Mouse (Mus musculus): Measurements from ENCODE around the gene Bcl2. TPM values are rescaled to one million over a fixed set of nuclear protein-coding genes. Genes with fewer than 3 reads are reported as not detected.
"Not testable (repeated sequence)": the region's sequence is repeated elsewhere in the genome, so short reads cannot be mapped to it uniquely, and the experiment has no call there.

Gene Bcl2
- polyA plus RNA-seq, 1 experiment from 2014 or later = 10.4 TPM

DNA sequence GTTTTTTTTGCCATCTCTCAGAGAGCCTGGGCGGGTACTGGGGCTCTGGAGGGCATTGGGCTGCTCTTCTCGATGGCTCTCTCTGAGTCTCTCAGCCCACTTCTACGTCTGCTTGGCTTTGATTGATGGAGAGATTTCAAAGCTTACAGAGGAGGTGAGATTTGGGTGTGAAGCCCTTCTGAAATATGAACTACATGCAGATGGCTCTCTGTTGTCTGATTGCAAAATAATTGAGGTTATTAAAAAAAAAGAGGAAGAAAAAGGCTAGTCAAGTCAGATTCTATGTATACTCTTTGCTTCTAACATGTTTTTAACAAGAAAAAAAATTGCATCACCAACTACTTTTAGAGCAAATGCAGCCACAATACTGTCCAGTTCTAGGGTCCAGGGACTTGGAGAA is 173.9 kb downstream of the Bcl2 start:
- Histone ChIP-seq H3K27me3 (ENCODE audit: control insufficient read depth, insufficient read depth, low read length) (no peaks in the 10 kb centered on the region), H3K36me3 (ENCODE audit: control insufficient read depth, insufficient read depth) (no peaks in the 10 kb centered on the region), H3K4me2 (ENCODE audit: low read depth, low read length) (no peak overlapping the region), H3K4me3 (ENCODE audit: low read length) (no peak overlapping the region), H3K9ac (ENCODE audit: low read length) (no peak overlapping the region), H3K4me1 (ENCODE audit: control insufficient read depth, insufficient read depth, low read length) (0 out of 2 replicates have a peak, but pooled peaks cover 2% of the 10 kb centered on the region), H3K27ac (ENCODE audit: low read length) (no peak overlapping the region), H3K9me3 (replicated peaks; ENCODE audit: control insufficient read depth, low read length) (no peaks in the 10 kb centered on the region)
- 65% methylated on average over 3 of the region's 3 CpGs for WGBS
- no peak for ATAC-seq (replicated peaks; ENCODE audit: extremely low read depth, insufficient read depth, low FRiP score)

- 0 out of 2 replicates have a peak, but pooled peaks cover 2% of the 10 kb centered on the region for H3K4me1 ChIP-seq (ENCODE audit: control insufficient read depth, insufficient read depth, low read length)
- H3K9ac ChIP-seq (ENCODE audit: low read length) = no peak overlapping the region
- H3K36me3 ChIP-seq (ENCODE audit: control insufficient read depth, insufficient read depth) = no peaks in the 10 kb centered on the region
- no peak overlapping the region for H3K4me3 ChIP-seq (ENCODE audit: low read length)
- H3K4me2 ChIP-seq (ENCODE audit: low read depth, low read length) = no peak overlapping the region
- H3K9me3 ChIP-seq (replicated peaks; ENCODE audit: control insufficient read depth, low read length) = no peaks in the 10 kb centered on the region
- H3K27ac ChIP-seq (ENCODE audit: low read length) = no peak overlapping the region
- H3K27me3 ChIP-seq (ENCODE audit: control insufficient read depth, insufficient read depth, low read length) = no peaks in the 10 kb centered on the region
- ATAC-seq (replicated peaks; ENCODE audit: extremely low read depth, insufficient read depth, low FRiP score) = no peak
- WGBS = 95% methylated on average over 1 of the region's 1 CpGs
These were observed 175.0 kb downstream of the Bcl2 start for GRCm38 (mm10) chr1:106539029-106539428.

DNA sequence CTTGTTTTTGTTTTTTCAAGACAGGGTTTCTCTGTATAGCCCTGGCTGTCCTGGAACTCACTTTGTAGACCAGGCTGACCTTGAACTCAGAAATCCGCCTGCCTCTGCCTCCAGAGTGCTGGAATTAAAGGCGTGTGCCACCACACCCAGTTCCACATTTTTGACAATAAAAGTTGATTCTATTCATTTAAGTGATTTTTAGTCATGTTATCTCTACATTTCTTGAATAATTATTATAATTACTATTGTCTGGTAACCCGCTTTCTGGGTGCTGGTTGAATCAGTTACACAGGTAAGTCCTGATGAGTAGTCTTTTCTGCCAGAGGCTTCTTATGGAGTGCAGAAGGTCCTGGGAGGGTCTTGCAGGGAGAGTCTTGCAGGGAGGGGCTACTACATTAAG is 179.2 kb downstream of the Bcl2 start:
- not testable (repeated sequence) for H3K36me3 ChIP-seq (ENCODE audit: control insufficient read depth, insufficient read depth); H3K4me2 ChIP-seq (ENCODE audit: low read depth, low read length); H3K4me1 ChIP-seq (ENCODE audit: control insufficient read depth, insufficient read depth, low read length); H3K9me3 ChIP-seq (replicated peaks; ENCODE audit: control insufficient read depth, low read length); H3K27me3 ChIP-seq (ENCODE audit: control insufficient read depth, insufficient read depth, low read length); ATAC-seq (replicated peaks; ENCODE audit: extremely low read depth, insufficient read depth, low FRiP score); H3K27ac ChIP-seq (ENCODE audit: low read length); H3K9ac ChIP-seq (ENCODE audit: low read length); H3K4me3 ChIP-seq (ENCODE audit: low read length)
- WGBS = 89% methylated on average over 3 of the region's 3 CpGs

DNA sequence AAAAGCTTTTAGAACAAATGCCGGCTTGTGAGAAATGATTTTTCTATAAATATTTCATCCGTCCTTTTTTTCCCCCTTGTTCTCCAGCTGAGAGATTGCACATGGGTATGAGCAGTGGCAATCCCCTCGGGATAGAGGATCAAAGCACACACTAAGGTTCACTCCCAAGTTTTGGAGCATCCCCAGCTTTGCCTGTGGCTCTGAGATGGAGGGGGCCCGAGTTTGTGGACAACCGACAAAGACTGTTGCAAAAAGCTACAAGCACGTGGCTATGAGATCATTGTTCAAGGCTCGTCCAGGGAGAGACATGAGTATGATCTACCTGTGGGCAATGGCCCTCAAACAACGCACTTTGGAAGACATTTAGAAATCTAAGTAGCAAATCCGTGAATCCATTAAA is 184.5 kb downstream of the Bcl2 start:
- H3K4me1 ChIP-seq (ENCODE audit: control insufficient read depth, insufficient read depth, low read length) = peaks cover 8% of the 10 kb centered on the region
- H3K27me3 ChIP-seq (ENCODE audit: control insufficient read depth, insufficient read depth, low read length) = no peaks in the 10 kb centered on the region
- no peaks in the 10 kb centered on the region for H3K9me3 ChIP-seq (replicated peaks; ENCODE audit: control insufficient read depth, low read length)
- 84% methylated on average over 9 of the region's 9 CpGs for WGBS
- H3K36me3 ChIP-seq (ENCODE audit: control insufficient read depth, insufficient read depth) = no peaks in the 10 kb centered on the region
- no peak overlapping the region for H3K9ac ChIP-seq (ENCODE audit: low read length)
- no peak overlapping the region for H3K4me3 ChIP-seq (ENCODE audit: low read length)
- no peak overlapping the region for H3K27ac ChIP-seq (ENCODE audit: low read length)
- no peak overlapping the region for H3K4me2 ChIP-seq (ENCODE audit: low read depth, low read length)
- ATAC-seq (replicated peaks; ENCODE audit: extremely low read depth, insufficient read depth, low FRiP score) = no peak

DNA sequence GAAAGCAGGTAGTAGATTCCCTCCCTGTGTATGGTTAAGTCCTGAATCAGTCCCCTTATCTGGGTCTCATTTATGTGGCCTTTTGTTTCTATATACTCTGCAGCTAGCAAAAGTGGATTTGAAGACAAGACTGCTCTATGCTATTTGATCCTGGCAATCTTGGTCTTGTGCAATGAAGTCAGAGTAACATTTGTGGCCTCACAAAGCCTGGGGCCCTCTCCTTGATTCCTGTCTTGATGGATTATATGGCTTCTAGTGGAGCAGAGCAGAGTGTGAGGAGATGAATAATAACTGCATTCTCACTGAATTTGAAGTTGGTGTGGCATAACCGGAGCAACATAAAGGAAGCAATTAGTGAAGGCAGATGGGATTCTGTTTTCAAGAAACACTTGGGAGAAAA is 186.5 kb downstream of the Bcl2 start:
- Histone ChIP-seq H3K4me2 (ENCODE audit: low read depth, low read length) (no peak overlapping the region), H3K9me3 (replicated peaks; ENCODE audit: control insufficient read depth, low read length) (no peaks in the 10 kb centered on the region), H3K27me3 (ENCODE audit: control insufficient read depth, insufficient read depth, low read length) (no peaks in the 10 kb centered on the region), H3K9ac (ENCODE audit: low read length) (no peak overlapping the region), H3K27ac (ENCODE audit: low read length) (no peak overlapping the region), H3K4me3 (ENCODE audit: low read length) (no peak overlapping the region), H3K36me3 (ENCODE audit: control insufficient read depth, insufficient read depth) (no peaks in the 10 kb centered on the region), H3K4me1 (ENCODE audit: control insufficient read depth, insufficient read depth, low read length) (peaks cover 8% of the 10 kb centered on the region)
- no peak for ATAC-seq (replicated peaks; ENCODE audit: extremely low read depth, insufficient read depth, low FRiP score)
- WGBS = 85% methylated on average over 1 of the region's 1 CpGs

GRCm38 (mm10) chr1:106526751-106527150 is 187.3 kb downstream of the Bcl2 start:
- ATAC-seq (replicated peaks; ENCODE audit: extremely low read depth, insufficient read depth, low FRiP score) = no peak
- H3K4me2 ChIP-seq (ENCODE audit: low read depth, low read length) = no peak overlapping the region
- peaks cover 8% of the 10 kb centered on the region for H3K4me1 ChIP-seq (ENCODE audit: control insufficient read depth, insufficient read depth, low read length)
- no peaks in the 10 kb centered on the region for H3K36me3 ChIP-seq (ENCODE audit: control insufficient read depth, insufficient read depth)
- no peak overlapping the region for H3K9ac ChIP-seq (ENCODE audit: low read length)
- no peaks in the 10 kb centered on the region for H3K9me3 ChIP-seq (replicated peaks; ENCODE audit: control insufficient read depth, low read length)
- WGBS = 41% methylated on average over 7 of the region's 7 CpGs
- no peaks in the 10 kb centered on the region for H3K27me3 ChIP-seq (ENCODE audit: control insufficient read depth, insufficient read depth, low read length)
- H3K4me3 ChIP-seq (ENCODE audit: low read length) = no peak overlapping the region
- H3K27ac ChIP-seq (ENCODE audit: low read length) = no peak overlapping the region

DNA sequence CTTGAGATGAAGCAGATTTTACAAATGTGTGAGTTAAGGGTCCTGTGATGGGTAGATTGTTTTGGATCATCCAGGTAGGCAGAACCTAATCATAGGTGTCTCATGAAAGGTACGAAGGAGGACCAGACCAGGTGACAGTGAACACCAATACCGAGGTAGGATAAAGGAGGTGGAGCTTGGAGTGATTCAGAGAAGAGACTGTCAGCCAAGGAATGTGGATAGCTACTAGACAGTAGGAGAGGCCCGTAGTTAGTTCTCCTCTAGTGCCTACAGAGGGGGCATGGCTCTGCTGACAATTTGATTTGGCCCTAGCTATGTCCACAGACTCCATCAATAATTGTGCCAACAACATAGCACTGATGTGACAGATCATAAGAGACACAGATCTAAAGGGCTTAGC is 188.0 kb downstream of the Bcl2 start:
- Histone ChIP-seq H3K9ac (ENCODE audit: low read length) (no peak overlapping the region), H3K36me3 (ENCODE audit: control insufficient read depth, insufficient read depth) (no peaks in the 10 kb centered on the region), H3K4me2 (ENCODE audit: low read depth, low read length) (no peak overlapping the region), H3K27ac (ENCODE audit: low read length) (no peak overlapping the region), H3K27me3 (ENCODE audit: control insufficient read depth, insufficient read depth, low read length) (no peaks in the 10 kb centered on the region), H3K9me3 (replicated peaks; ENCODE audit: control insufficient read depth, low read length) (no peaks in the 10 kb centered on the region), H3K4me3 (ENCODE audit: low read length) (no peak overlapping the region), H3K4me1 (ENCODE audit: control insufficient read depth, insufficient read depth, low read length) (peaks cover 8% of the 10 kb centered on the region)
- no peak for ATAC-seq (replicated peaks; ENCODE audit: extremely low read depth, insufficient read depth, low FRiP score)
- 70% methylated on average over 3 of the region's 3 CpGs for WGBS

DNA sequence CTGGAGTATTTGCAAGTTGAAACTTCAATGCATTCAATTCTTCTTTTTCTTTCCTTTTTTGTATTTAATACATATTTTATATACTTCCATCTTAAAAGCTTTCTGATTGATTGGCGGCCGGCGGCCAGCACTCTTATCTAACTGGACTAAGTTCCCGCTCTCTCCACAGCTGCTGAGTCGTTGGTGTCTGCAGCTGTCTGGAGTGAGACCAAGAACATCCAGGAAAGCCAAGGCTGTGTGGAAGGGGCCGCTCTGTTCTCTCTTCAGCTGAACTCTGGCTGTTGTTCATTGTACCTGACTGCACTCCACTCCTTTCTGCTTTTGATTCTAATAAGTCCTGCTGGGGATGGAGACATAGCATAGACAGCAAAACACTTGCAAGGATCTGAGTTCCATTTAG is 190.3 kb downstream of the Bcl2 start:
- 37% methylated on average over 6 of the region's 6 CpGs for WGBS
- Histone ChIP-seq H3K9me3 (replicated peaks; ENCODE audit: control insufficient read depth, low read length) (no peaks in the 10 kb centered on the region), H3K4me2 (ENCODE audit: low read depth, low read length) (no peak overlapping the region), H3K36me3 (ENCODE audit: control insufficient read depth, insufficient read depth) (no peaks in the 10 kb centered on the region), H3K27ac (ENCODE audit: low read length) (no peak overlapping the region), H3K27me3 (ENCODE audit: control insufficient read depth, insufficient read depth, low read length) (no peaks in the 10 kb centered on the region), H3K4me1 (ENCODE audit: control insufficient read depth, insufficient read depth, low read length) (peaks cover 8% of the 10 kb centered on the region), H3K4me3 (ENCODE audit: low read length) (no peak overlapping the region), H3K9ac (ENCODE audit: low read length) (no peak overlapping the region)
- no peak for ATAC-seq (replicated peaks; ENCODE audit: extremely low read depth, insufficient read depth, low FRiP score)

DNA sequence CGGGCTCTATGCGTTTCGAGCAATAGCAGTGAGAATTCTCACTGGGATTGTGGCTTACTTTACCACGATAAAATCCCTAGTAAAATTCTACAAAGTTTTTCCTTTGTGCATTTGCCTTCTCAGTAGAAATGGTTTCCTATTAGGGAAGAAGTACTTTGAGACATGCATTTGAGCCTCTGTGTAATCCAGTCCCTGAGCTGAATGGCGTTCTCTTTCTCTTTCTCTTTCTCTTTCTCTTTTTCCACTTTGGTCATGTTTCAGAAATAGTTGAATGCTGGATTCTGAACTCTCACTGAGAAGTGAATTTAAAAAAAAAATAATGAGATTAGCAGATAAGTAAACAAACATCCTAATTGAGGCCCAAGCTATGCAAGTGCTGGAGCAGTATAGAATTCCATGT is 191.1 kb downstream of the Bcl2 start:
- H3K27ac ChIP-seq (ENCODE audit: low read length) = no peak overlapping the region
- no peaks in the 10 kb centered on the region for H3K27me3 ChIP-seq (ENCODE audit: control insufficient read depth, insufficient read depth, low read length)
- 86% methylated on average over 5 of the region's 5 CpGs for WGBS
- H3K4me3 ChIP-seq (ENCODE audit: low read length) = no peak overlapping the region
- H3K4me2 ChIP-seq (ENCODE audit: low read depth, low read length) = no peak overlapping the region
- no peak for ATAC-seq (replicated peaks; ENCODE audit: extremely low read depth, insufficient read depth, low FRiP score)
- H3K36me3 ChIP-seq (ENCODE audit: control insufficient read depth, insufficient read depth) = no peaks in the 10 kb centered on the region
- H3K9ac ChIP-seq (ENCODE audit: low read length) = no peak overlapping the region
- H3K9me3 ChIP-seq (replicated peaks; ENCODE audit: control insufficient read depth, low read length) = no peaks in the 10 kb centered on the region
- H3K4me1 ChIP-seq (ENCODE audit: control insufficient read depth, insufficient read depth, low read length) = peaks cover 8% of the 10 kb centered on the region
